Mouse (Mus musculus) embryonic fibroblast, embryonic 13.5 days (primary cell): Measurements from ENCODE around the gene Bbs9.

Source experiments
- CTCF ChIP-seq: IDR thresholded peaks from 2 replicates; pipeline ENCODE4 v1.5.1; 2011; ENCODE audit warnings: mild to moderate bottlenecking, control low read depth, low read length, moderate library complexity, borderline replicate concordance; ENCODE audit not compliant: insufficient read depth
- POLR2A ChIP-seq: IDR thresholded peaks from 2 replicates; pipeline ENCODE4 v1.6.1; 2011; ENCODE audit warnings: low read depth, mild to moderate bottlenecking, control low read depth, low read length, moderate library complexity

DNA sequence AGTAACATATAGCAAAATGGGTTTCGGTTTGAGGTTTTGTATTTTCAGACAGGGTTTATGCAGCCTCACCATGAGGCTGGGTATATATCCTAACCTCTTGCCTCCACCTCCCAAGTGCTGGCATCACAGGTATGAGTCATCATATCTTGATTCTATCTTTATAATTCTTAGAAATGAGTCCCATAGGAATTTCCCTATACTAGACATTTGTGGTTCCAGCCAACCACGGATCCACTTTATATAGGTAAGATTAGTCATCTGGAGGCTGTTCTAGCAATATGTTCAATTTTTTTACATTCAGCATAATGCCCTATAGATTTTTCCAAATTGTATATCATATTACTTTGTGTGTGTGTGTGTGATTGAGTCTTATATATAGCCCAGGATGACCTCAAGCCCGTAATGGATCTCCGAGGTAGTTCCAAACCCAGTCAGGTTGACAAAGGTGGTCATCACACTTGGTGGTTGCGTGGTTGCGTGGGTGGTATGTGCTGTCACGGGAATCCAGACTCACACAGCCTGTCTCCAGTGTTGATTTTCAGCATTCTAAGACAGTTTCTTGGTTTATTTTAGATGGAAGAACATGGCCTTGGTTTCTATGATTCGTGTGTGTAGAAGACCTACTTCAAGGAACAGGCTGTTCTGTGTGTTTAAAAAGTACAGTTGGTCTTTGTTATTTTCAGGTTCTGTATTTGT lies 8.5 kb downstream of the Bbs9 start:
- TF ChIP-seq POLR2A (no peak), CTCF (no peak)
